Mouse (Mus musculus): ENCODE data around the gene Cox7a1. TPM values are rescaled to one million over a fixed set of nuclear protein-coding genes. Genes with fewer than 3 reads are reported as not detected.
A peak's percentile ranks its signal among the peaks of the same experiment; 100 is the strongest.
"Not testable (repeated sequence)": the region's sequence is repeated elsewhere in the genome, so short reads cannot be mapped to it uniquely, and the experiment has no call there.

Cox7a1 gene
- polyA plus RNA-seq, 1 experiment from 2014 or later: 11.3 TPM

DNA sequence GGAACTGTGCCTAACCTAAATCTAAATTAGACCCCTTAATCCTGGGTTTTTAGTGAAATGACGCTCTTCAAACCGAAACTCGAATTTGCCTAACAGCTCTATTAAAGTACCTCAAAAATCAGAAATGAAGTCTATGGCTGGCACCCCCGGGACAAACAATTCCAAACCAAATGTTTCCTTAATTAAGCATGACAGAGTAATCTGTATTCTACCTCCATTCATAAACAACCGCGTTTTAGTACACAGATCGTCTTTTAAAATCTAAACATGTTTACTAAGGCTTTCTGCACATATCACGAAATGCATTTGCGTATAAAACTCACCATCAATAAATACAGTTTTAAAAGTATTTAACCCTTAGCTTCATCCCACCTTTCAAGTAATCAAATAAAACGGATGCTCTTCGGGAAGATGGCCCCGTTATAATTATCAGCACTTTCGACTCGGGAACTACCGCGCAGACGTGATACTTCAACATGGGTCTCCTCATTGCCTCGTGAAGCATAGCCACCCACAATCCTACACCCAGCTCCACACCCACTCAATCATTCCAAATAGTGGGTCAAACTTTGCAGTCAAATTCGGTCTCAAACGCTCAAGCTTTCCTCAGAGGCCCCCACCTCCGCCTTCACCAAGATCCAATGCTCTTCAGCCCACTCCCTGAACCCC, 14.9 kb upstream of the Cox7a1 start:
- no peak for DNase-seq (ENCODE audit: low spot score)
- peaks cover 10% of the 10 kb centered on the region for H3K4me1 ChIP-seq (replicated peaks; ENCODE audit: control insufficient read depth, insufficient read depth, low read length)
- WGBS: 3% methylated on average over 21 of the region's 21 CpGs
- H3K4me2 ChIP-seq (ENCODE audit: low read length): peak overlapping the region; percentile 62
- peak overlapping the region; percentile 93 for H3K9ac ChIP-seq (ENCODE audit: low read length)
- peak overlapping the region; percentile 75 for H3K4me3 ChIP-seq (ENCODE audit: low read depth, low read length)
- peak; percentile 21 for ATAC-seq (replicated peaks; ENCODE audit: low FRiP score, low TSS enrichment, low read depth)
- peak overlapping the region; percentile 91 for H3K27ac ChIP-seq (ENCODE audit: low read depth)
- peaks cover 24% of the 10 kb centered on the region for H3K9me3 ChIP-seq (ENCODE audit: control insufficient read depth, low read length)
- peaks cover 20% of the 10 kb centered on the region for H3K36me3 ChIP-seq (ENCODE audit: control insufficient read depth, insufficient read depth, low read length)
- no peaks in the 10 kb centered on the region for H3K27me3 ChIP-seq (replicated peaks; ENCODE audit: control insufficient read depth, insufficient read depth, low read length)

- H3K36me3 ChIP-seq (ENCODE audit: control insufficient read depth, insufficient read depth, low read length): peaks cover 18% of the 10 kb centered on the region
- peak; percentile 96 for DNase-seq (ENCODE audit: low spot score)
- peak within 1 kb of the TSS; percentile 91 for H3K27ac ChIP-seq (ENCODE audit: low read depth)
- peaks cover 10% of the 10 kb centered on the region for H3K4me1 ChIP-seq (replicated peaks; ENCODE audit: control insufficient read depth, insufficient read depth, low read length)
- H3K9me3 ChIP-seq (ENCODE audit: control insufficient read depth, low read length): peaks cover 23% of the 10 kb centered on the region
- ATAC-seq (replicated peaks; ENCODE audit: low FRiP score, low TSS enrichment, low read depth): peak; percentile 95
- WGBS: under 1% methylated on average over 36 of the region's 36 CpGs
- H3K4me2 ChIP-seq (ENCODE audit: low read length): peak within 1 kb of the TSS; percentile 76
- H3K9ac ChIP-seq (ENCODE audit: low read length): peak within 1 kb of the TSS; percentile 93
- H3K27me3 ChIP-seq (replicated peaks; ENCODE audit: control insufficient read depth, insufficient read depth, low read length): no peaks in the 10 kb centered on the region
- peak within 1 kb of the TSS; percentile 75 for H3K4me3 ChIP-seq (ENCODE audit: low read depth, low read length)
Observed at GRCm38 (mm10) chr7:30169583-30170282, 14.2 kb upstream of the Cox7a1 start, which contains the start of gene Zfp146. Zfp146 (minus strand) TSS chr7:30169750.

DNA sequence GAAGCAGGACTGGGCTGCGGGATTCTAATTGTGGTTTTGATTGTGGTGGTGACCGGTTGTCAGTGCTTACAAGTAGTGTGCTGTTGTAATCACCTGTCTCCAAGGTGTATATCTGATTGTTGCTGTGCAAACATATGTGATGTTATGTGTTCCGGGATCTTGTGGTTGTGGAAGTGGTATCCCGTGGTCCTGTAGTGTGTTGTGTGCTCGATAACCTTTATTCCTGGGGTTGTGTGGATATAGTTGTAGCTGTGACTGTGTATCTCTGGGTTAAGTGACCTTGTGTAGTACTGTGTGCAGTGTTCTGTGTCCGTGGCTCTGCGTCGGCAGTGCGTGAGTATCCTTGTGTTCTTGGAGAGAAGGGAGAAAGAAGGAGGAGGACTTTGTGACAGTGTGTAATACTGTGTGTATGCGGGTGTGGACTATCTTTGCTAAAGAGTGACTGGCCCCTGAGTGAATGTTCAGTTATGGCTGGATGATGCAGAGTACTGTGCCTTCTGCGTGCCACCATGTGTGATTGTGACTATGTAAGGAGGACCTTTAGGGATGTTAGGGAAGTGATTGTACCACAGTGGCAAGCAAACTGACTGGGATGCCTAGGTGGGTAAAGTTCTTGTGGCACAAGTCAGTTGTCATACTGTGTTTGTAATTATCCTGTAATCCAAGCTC, 13.5 kb upstream of the Cox7a1 start:
- H3K9me3 ChIP-seq (ENCODE audit: control insufficient read depth, low read length): peaks cover 17% of the 10 kb centered on the region
- H3K27me3 ChIP-seq (replicated peaks; ENCODE audit: control insufficient read depth, insufficient read depth, low read length): no peaks in the 10 kb centered on the region
- H3K36me3 ChIP-seq (ENCODE audit: control insufficient read depth, insufficient read depth, low read length): peaks cover 13% of the 10 kb centered on the region
- peaks cover 10% of the 10 kb centered on the region for H3K4me1 ChIP-seq (replicated peaks; ENCODE audit: control insufficient read depth, insufficient read depth, low read length)
- ATAC-seq (replicated peaks; ENCODE audit: low FRiP score, low TSS enrichment, low read depth) (no peak), DNase-seq (ENCODE audit: low spot score) (no peak)
- peak overlapping the region; percentile 91; the same call in 1 of the 2 replicates for H3K27ac ChIP-seq (ENCODE audit: low read depth)
- 26% methylated on average over 11 of the region's 11 CpGs for WGBS
- peak overlapping the region; percentile 76 for H3K4me2 ChIP-seq (ENCODE audit: low read length)
- peak overlapping the region; percentile 75 for H3K4me3 ChIP-seq (ENCODE audit: low read depth, low read length)
- H3K9ac ChIP-seq (ENCODE audit: low read length): peak overlapping the region; percentile 93

DNA sequence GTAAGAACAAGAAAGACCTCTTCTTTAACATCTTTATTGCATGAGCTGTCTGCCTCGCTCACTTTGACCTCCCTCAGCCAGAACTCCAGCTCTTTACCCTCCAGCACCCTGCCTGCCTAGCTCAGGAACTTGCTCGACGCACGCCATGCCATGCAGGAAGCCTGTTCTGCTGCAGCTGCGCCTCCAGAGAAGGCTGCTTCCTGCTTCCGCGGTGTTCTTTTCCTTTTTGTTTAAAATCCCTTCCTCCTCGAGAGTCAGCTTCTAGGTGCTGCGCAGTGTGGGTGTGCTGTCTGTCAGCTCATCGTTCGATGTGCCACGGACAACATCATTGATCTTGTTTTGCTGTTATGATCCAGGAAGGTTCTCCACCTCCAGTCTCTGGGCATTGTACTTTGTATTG, 7.5 kb upstream of the Cox7a1 start:
- Histone ChIP-seq H3K4me2 (ENCODE audit: low read length) (no peak overlapping the region), H3K4me1 (replicated peaks; ENCODE audit: control insufficient read depth, insufficient read depth, low read length) (no peaks in the 10 kb centered on the region), H3K36me3 (ENCODE audit: control insufficient read depth, insufficient read depth, low read length) (peaks cover 24% of the 10 kb centered on the region), H3K27me3 (replicated peaks; ENCODE audit: control insufficient read depth, insufficient read depth, low read length) (no peaks in the 10 kb centered on the region), H3K27ac (ENCODE audit: low read depth) (no peak overlapping the region), H3K4me3 (ENCODE audit: low read depth, low read length) (no peak overlapping the region), H3K9ac (ENCODE audit: low read length) (no peak overlapping the region), H3K9me3 (ENCODE audit: control insufficient read depth, low read length) (no peaks in the 10 kb centered on the region)
- DNase-seq (ENCODE audit: low spot score) (no peak), ATAC-seq (replicated peaks; ENCODE audit: low FRiP score, low TSS enrichment, low read depth) (no peak)
- WGBS: 76% methylated on average over 12 of the region's 12 CpGs

GRCm38 (mm10) chr7:30178256-30178655, 5.7 kb upstream of the Cox7a1 start:
- no peaks in the 10 kb centered on the region for H3K27me3 ChIP-seq (replicated peaks; ENCODE audit: control insufficient read depth, insufficient read depth, low read length)
- peaks cover 24% of the 10 kb centered on the region for H3K36me3 ChIP-seq (ENCODE audit: control insufficient read depth, insufficient read depth, low read length)
- WGBS: 85% methylated on average over 11 of the region's 11 CpGs
- H3K9ac ChIP-seq (ENCODE audit: low read length): no peak overlapping the region
- no peak overlapping the region for H3K4me3 ChIP-seq (ENCODE audit: low read depth, low read length)
- DNase-seq (ENCODE audit: low spot score) (no peak), ATAC-seq (replicated peaks; ENCODE audit: low FRiP score, low TSS enrichment, low read depth) (no peak)
- H3K9me3 ChIP-seq (ENCODE audit: control insufficient read depth, low read length): no peaks in the 10 kb centered on the region
- no peak overlapping the region for H3K27ac ChIP-seq (ENCODE audit: low read depth)
- H3K4me2 ChIP-seq (ENCODE audit: low read length): no peak overlapping the region
- no peaks in the 10 kb centered on the region for H3K4me1 ChIP-seq (replicated peaks; ENCODE audit: control insufficient read depth, insufficient read depth, low read length)

GRCm38 (mm10) chr7:30181308-30181707, 2.6 kb upstream of the Cox7a1 start:
- DNase-seq (ENCODE audit: low spot score) (peak; percentile 89), ATAC-seq (replicated peaks; ENCODE audit: low FRiP score, low TSS enrichment, low read depth) (no peak)
- Histone ChIP-seq H3K4me2 (ENCODE audit: low read length) (no peak overlapping the region), H3K9me3 (ENCODE audit: control insufficient read depth, low read length) (no peaks in the 10 kb centered on the region), H3K4me1 (replicated peaks; ENCODE audit: control insufficient read depth, insufficient read depth, low read length) (peaks cover 6% of the 10 kb centered on the region), H3K27ac (ENCODE audit: low read depth) (no peak overlapping the region), H3K4me3 (ENCODE audit: low read depth, low read length) (no peak overlapping the region), H3K9ac (ENCODE audit: low read length) (no peak overlapping the region), H3K36me3 (ENCODE audit: control insufficient read depth, insufficient read depth, low read length) (peaks cover 37% of the 10 kb centered on the region), H3K27me3 (replicated peaks; ENCODE audit: control insufficient read depth, insufficient read depth, low read length) (no peaks in the 10 kb centered on the region)
- WGBS: 5% methylated on average over 4 of the region's 4 CpGs

DNA sequence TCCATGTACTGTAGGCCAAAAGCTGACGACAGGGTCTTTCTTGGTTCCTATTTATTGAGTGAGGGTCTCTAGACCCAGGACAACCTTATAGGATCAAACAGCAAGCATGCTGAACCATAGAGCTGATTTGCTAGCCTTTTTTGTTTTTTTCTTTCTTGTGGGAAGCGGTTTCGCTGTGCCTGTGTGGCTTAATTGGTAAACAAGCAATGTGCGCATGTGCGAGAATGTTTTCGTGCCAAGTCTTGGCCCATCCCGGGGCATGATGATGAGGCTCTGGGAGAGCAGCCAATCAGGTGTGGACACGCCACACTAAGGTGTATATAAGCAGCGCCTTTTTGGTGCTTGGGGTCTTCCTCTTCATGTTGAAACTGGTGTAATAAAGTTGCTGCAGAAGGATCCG, 2.0 kb upstream of the Cox7a1 start:
- not testable (repeated sequence) for ATAC-seq (replicated peaks; ENCODE audit: low FRiP score, low TSS enrichment, low read depth); H3K9me3 ChIP-seq (ENCODE audit: control insufficient read depth, low read length); H3K27ac ChIP-seq (ENCODE audit: low read depth); H3K4me2 ChIP-seq (ENCODE audit: low read length); H3K4me3 ChIP-seq (ENCODE audit: low read depth, low read length); H3K27me3 ChIP-seq (replicated peaks; ENCODE audit: control insufficient read depth, insufficient read depth, low read length); H3K9ac ChIP-seq (ENCODE audit: low read length); DNase-seq (ENCODE audit: low spot score); H3K4me1 ChIP-seq (replicated peaks; ENCODE audit: control insufficient read depth, insufficient read depth, low read length)
- peaks cover 37% of the 10 kb centered on the region for H3K36me3 ChIP-seq (ENCODE audit: control insufficient read depth, insufficient read depth, low read length)
- WGBS: 92% methylated on average over 10 of the region's 10 CpGs

GRCm38 (mm10) chr7:30183189-30183588, 755 bp upstream of the Cox7a1 start:
- H3K36me3 ChIP-seq (ENCODE audit: control insufficient read depth, insufficient read depth, low read length): peaks cover 40% of the 10 kb centered on the region
- H3K9me3 ChIP-seq (ENCODE audit: control insufficient read depth, low read length); H3K27me3 ChIP-seq (replicated peaks; ENCODE audit: control insufficient read depth, insufficient read depth, low read length); ATAC-seq (replicated peaks; ENCODE audit: low FRiP score, low TSS enrichment, low read depth); H3K4me3 ChIP-seq (ENCODE audit: low read depth, low read length); H3K9ac ChIP-seq (ENCODE audit: low read length); DNase-seq (ENCODE audit: low spot score); H3K4me1 ChIP-seq (replicated peaks; ENCODE audit: control insufficient read depth, insufficient read depth, low read length); H3K4me2 ChIP-seq (ENCODE audit: low read length); H3K27ac ChIP-seq (ENCODE audit: low read depth): not testable (repeated sequence)
- 72% methylated on average over 7 of the region's 7 CpGs for WGBS
